Mouse (Mus musculus): ENCODE results near the gene Lrriq3.

Gene Lrriq3

DNA sequence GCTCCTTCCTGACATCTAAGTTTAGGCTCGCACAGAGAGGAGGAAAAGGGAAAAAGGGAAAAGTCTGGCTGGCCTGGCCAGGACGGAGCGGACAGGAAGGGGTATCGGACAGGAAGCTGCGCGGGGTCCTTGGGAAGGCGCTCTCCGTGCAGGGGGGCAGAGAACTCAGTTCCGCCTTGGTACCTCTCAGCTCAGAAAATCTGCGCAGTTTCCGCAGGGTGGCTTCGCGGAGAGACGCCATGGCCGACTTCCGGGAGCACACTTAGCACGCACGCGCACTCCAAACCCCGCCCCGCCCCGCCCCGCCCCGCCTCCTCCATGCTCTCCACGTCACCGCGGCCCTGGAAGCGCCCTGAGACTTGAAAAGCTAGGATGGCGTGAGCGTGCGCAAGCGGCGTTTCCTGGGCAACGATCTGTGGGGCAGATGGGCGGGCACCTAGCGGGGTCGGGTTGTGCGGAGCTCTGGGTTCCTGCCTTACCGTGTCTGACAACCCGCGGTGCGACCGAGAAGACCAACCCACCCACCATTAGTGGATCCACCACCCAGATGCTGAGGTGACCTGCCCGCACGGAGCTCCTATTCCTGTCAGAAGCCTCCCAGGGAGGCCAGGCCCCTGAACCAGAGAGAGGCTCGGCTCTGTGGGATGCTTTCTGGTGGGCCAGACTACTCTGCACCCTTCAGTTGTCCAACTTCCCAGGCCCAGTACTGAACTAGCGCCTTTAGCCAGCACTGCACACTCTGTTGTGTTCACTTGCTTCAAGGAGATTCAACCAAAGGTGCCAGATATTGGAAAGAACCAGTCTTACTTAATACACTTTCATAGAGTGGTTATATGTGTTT lies at the start of gene Lrriq3, which contains the start of gene Fpgt:
TSS of gene Lrriq3 (plus strand) at position 319 of the 841 bp plus-strand sequence.
TSS of gene Fpgt (minus strand) at position 288 of the 841 bp plus-strand sequence.
- DNase-seq = peak; percentile 88

DNA sequence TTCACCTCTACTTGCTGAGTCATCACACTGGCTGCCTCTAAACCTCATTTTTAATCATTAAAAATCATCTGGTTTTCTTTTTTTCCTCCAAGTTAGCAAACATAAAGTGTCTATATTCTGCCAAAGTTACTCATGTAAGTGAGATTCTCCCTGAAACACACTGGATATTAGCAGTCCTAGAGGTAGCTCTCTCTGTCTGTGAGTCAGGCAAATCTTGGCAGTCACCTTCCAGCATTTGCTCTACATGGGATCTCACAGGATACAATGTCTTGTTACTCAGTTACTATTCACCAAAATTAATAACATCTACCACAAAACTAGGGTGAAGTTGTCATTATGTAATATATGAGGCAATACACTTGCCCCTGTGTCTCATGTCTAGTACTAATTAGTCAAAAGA lies 41.2 kb upstream of the Lrriq3 start:
- DNase-seq = no peak

DNA sequence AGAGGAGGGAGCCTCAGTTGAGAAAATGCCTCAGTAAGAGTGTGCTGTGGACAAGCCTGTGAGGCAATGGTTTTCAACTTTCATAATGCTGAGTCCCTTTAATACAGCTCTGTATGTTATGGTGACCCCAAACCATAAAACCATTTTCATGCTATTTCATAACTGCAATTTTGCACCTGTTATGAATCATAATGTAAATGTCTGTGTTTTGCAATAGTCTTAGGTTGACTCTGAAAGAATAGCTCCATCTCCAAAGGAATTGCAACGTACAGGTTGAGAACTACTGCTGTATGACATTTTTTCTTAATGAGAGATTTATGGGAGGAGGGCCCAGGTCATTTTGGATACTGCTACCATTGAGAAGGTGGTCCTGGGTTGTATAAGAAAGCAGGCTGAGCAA lies 40.0 kb upstream of the Lrriq3 start:
- no peak for DNase-seq

DNA sequence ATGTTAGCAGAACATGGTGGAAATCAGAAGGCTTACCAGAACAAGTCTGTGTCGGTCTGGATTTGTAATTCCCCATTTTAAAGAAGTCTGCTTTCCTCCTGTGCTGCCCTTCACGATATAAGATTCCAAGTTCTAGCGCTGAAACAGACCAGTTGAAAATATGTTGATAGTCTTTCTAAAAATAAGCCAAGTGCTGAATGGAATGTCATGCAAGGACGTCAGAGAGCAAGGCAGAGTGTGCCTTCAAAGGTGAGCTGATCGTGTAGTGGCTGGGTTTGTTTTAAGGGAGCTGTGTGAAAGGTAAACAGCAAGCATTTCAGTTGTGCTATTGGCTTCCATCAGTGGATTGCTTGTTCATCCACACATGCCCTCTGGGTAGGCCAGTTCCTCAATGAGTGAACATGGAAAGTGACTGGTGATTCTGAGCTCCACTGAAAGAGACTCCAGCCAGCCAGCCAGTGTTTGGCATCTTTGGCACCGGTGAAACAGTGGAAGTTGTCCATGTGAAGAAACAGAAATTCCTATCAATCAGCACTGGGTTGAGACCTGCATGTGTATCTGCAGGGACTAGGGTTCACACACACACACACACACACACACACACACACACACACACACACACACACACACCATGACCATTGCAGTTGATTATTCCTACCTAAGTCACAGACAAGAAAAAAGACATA lies 37.9 kb upstream of the Lrriq3 start, which contains the start of gene Tnni3k:
TSS of gene Tnni3k (minus strand) at position 177 of the 686 bp plus-strand sequence.
- no peak for DNase-seq

DNA sequence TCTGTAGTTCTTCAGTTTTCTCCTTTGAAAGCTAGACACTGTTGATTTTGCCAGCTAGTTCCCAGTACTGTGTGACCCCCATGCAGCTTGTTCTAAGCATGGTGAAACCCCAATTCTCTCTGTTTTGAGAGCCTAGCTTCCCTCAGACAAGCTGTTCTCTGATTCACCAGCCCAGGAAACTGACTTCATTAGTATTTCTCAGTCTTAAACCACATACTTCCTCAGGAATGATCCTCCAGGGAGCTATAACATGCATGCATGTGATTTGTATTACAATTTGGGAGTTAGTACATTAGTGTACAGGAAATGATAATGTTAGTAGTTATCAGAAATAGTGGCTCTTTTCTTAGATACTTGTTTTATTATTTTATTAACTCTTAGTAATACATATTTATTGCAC lies 36.6 kb upstream of the Lrriq3 start:
- DNase-seq = no peak

DNA sequence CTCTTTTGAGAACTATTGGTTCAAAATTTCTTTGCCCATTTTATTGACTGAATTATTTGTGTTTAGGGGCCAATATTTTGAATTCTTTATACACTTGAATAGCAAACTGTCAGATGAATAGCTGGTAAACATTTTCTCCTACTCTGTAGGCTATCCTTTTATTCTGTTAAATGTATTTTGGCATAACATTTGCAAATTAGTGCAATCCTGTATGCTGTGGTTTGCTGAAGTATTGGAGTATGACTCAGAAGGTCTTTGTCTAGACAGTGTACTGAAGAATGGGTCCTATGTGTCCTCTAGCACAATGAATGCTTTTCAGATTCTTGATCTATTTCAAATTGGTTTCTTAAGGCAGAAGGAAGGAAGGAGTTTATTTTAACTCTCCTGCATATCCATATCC lies 35.7 kb upstream of the Lrriq3 start:
- no peak for DNase-seq

DNA sequence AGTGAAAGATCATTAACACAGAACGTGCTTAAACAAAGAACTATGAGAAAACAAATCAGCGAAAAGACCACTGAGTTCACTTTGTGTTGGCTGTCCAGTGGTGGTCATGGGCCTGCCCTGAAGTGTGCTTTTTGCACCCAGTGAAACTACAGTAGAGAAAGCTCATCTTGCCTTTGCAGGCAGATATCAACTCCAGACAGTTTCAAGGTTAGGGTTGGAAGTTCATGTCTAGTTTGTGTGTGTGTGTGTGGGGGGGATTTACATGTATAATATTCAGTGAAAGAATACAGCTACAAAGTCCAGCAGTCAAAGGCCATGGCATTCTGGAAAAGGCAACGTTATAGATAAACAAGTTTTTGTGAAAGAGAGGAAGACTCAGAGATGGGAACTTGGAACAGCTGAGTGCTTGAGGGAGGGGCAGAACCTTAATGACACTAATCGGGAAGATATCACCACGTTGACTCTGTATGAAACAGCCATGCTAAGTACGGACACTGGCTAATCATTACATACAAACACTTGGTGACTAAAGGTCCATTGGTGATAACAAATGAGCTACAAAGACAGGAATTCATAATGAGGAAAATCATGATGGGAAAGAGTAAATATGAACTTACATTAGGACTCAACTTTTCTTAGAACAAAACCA lies 34.3 kb upstream of the Lrriq3 start:
- DNase-seq = no peak

DNA sequence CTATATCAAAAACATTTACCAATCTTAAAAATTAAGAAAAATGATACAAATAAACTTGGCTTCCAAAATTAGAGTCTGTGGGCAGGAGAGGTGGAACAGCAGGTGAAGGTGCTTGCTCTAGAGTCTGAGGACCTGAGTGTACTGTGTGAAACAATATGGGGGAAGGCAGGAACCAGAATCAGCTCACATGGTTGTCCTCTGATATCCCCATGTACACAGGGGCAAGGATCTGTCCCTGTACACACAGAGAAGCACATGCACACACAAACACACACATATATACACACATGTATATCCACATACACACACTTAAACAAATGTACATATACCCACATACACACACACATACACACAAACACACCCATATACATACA lies 33.8 kb upstream of the Lrriq3 start:
- no peak for DNase-seq

DNA sequence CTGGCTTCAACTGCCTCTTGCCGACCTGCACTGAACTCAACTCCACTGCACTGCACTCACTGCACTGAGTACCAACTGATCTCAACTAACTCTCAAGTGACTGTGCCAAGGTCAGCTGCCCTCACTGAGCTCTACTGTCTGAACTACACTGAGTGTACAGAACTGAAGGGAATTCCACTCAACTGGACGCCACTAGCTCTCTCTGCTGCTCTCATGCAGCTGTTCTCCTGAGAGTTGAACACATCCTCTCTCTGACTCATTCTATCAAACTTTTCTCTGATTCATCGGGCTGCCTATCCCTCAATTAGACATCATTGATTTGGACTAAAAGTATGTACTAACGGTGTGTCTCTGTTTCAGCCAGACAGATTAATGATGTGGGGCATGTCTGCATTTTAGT lies 15.3 kb upstream of the Lrriq3 start:
- DNase-seq = no peak

DNA sequence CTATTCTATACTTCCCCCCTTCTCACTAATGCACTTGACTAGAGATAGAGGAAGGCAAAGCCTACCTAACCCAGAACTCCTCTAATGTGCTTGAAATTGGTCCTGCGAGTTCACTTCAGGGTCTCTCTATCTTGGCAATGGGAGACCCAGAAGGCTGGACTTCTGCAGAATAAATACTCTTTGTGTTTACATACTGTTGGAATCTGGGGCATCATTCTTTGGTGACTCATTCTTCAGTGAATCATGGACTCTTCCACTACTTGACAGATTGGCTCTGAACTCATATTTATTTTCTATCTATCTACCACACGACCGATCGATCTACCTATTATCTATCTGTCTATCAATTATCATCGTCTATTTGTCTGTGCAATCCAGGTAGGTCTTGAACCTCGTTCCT lies 1.2 kb upstream of the Lrriq3 start:
- DNase-seq = no peak

DNA sequence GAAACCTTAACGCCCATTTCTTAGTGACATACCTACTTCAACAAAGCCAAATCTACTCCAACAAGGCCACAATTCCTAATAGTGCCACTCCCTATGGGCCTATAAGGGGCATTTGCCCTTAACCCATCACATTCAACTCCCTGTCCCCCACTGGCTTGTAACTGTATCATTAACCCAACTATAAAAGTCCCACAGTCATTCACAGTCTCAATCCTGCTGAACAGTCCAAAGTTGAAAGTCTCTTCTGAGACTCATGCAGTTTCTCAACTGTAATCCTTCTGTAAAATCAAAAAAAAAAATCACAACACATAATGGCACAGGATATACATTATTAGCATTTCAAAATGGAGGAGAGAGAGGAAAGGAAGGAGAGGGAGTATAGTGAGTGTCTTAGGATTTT lies 6.0 kb downstream of the Lrriq3 start:
- no peak for DNase-seq

DNA sequence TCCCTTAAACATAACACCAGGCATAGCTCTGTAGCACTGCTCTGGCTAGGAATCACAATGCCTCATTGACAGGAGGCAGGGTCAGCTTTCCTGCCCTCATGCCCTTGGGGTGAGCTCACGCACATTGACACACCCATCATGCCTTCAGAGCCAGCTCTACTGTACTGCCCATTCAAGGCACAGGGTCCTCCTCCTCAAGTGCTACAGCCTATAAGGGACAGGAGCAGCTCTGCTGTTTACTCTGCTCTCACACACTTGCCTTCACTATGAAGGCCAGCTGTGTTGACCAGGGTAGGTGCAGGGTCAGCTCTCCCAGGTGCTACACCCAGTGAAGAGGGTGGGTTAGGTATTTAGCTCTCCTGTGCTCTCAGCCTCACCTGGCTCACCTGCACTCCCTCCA lies 12.7 kb downstream of the Lrriq3 start:
- DNase-seq = no peak

DNA sequence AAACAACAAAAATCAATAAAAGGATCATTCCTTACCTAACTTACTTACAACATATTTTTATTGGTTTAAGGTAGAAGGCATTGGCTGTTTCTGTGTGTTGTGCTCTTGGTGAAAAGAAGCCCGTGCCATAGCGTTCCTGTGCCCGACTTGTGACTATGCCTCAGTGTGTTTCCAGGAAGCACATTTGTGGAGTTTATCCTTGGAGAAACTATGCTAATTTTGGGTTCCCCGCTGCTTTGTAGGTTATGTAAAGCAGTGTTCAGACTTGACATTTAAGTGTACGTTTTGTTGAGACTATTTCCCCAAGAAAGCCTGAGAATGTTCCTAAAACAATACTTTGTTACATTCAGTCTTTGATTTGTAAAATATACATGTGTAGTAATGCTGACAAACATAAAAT lies 44.5 kb downstream of the Lrriq3 start:
- no peak for DNase-seq

DNA sequence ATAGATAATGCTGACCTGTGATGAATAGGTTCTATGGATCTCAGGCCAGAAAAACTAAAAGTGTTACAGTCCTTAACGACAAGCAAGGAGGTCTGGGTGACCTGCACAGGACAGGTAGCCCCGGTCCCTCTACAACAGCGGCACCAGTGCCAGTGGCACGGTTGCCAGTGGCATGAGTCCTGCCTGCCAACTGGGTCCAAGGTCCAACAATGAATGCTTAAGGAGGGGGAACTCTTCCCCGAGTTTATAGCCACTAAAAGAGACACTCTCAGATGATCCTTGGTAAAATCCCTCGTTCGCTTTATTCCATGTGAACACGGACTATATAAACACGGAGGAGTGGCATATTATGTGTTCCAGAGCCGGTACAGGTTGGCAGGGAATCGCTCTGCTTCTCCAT lies 47.8 kb downstream of the Lrriq3 start:
- DNase-seq = no peak

DNA sequence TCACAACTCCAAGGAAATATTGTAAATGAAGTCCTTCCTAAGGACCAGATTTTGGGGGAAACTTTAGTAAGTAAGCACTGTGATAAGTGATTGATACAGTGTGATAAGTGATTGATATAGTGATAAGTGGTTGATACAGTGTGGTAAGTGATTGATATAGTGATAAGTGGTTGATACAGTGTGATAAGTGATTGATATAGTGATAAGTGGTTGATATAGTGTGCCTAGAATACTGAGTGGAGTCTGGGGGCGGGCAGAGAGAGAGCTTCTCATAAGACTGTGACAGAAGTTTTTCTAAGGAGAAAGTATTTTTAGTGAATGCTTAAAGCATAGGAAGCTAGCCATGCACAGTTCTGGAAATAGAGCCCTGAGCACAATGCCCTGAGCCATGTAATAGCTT lies 51.1 kb downstream of the Lrriq3 start:
- DNase-seq = no peak

DNA sequence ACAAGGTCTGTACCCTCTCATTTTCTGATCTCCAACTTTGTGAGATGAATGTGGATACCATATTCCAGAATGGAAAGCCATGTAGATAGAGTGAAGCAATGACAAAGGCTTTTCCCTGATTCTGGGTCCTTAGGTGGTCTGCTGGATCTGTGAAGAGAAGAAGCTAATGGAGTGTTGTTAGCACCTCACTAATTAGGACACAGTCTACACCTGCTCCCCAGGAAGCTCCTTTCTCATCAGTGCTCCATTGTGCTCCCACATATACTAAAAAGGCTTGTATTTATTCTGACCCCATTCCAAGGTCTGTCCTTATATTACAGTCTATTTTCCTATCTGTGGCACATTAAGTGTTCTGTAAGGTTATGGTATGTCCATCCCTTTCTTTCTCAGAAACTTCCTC lies 68.6 kb downstream of the Lrriq3 start:
- no peak for DNase-seq

DNA sequence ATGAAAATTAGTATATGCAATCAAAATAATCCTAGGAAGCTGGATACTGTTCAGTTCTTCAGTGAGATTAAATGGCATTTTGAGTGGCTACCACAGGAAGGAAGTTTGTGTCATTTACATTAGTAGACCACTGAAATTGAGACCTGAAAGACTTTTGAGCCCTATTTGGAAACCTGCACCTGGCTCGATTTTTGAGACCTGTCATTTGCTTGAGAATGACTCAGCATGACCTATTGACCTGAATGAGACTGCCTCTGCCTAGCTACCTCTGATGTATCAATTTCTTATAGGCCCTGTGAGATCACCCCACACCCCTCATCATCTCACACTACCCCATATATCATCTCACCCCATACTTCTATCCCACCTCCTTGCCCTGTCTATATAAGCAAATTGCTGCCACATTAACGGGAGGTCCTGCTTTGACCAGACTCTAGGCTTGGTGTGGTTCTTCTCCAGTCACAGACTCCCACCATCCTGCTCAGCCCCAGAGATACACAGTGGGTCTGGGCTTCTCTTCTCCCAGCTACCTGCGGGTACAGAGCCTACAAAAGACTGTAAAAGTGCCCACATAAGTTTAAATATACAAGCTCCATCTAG lies 87.2 kb downstream of the Lrriq3 start:
- DNase-seq = no peak

DNA sequence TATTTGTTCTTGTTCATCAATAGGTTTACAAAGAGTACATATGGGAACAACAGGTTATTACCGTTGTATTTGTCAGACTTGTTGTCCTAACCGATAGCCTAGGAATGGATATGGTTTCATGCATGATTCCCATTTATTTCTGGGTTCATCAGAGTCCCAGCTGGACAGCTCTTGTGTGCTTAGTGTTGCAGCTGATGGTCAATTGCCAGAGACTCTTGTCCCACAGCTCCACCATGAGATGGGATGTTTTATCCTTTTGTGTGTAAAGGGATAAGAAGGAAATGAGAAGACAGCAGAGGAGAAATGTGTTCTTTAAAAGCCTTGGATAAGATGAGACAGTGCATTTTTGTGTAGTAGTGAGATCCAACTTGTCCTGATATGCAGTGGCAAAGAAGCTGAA lies 93.2 kb downstream of the Lrriq3 start:
- no peak for DNase-seq

DNA sequence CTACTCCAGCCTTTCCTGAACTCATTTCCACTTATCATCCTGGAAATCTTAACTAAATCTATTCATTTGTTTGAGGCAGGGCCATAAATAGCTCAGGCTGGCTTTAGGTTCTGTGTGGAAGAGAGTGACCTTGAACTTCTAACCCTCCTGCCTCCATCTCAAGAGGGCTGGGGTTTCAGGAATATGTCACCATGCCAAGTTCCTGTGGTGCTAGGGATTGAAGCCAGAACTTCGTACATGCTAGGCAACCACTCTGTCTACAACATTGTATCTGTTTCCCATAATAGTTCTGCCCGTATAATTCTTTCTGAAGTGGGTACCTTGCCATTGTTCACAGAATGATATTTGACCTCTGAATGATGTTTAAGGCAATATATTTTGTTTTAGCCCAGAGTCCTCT lies 95.6 kb downstream of the Lrriq3 start:
- no peak for DNase-seq

DNA sequence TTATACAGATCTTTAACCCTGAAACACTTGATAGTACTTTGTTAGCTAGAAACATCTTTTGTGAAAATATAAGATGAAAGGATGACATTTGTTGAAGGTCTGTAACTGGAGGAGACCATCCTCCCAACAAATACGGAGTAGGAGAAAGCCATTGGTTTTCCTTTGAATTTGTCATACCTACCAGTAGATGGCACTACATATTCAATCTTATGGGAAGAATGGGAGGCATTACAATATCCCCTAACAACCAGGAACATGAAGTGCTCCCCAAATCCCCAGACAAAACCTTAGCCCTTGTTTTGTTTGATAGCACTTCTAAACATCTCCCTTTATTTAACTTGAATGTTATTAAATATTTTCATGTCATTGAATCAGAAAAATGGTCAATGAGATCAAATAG lies 141.7 kb downstream of the Lrriq3 start:
- no peak for DNase-seq

DNA sequence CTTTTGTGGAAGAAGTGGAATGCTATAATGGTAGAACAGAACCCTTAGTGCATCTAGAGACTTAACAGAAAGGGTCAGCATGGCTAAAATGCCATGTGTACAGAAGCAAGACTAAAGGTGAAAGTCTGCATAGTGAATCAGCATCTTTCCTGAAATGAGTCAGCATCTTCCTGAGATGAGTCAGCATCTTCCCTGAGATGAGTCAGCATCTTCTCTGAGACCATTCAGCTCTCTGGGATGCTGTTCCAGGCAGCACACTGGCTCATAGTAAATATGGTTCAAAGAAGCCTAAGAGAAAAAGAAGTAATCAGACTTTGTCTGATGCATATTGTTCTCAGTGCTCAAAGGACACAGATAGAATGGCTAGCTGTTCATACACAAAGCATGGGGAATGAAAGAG lies 142.3 kb downstream of the Lrriq3 start:
- no peak for DNase-seq
